Mouse (Mus musculus): Measurements from ENCODE around the gene Gpc6.

The Gpc6 gene

GRCm38 (mm10) chr14:116947939-116948591 lies 22.9 kb downstream of the Gpc6 start:
- DNase-seq (ENCODE audit: low spot score) = no peak

GRCm38 (mm10) chr14:116957154-116957553 lies 32.0 kb downstream of the Gpc6 start:
- no peak for DNase-seq (ENCODE audit: low spot score)

DNA sequence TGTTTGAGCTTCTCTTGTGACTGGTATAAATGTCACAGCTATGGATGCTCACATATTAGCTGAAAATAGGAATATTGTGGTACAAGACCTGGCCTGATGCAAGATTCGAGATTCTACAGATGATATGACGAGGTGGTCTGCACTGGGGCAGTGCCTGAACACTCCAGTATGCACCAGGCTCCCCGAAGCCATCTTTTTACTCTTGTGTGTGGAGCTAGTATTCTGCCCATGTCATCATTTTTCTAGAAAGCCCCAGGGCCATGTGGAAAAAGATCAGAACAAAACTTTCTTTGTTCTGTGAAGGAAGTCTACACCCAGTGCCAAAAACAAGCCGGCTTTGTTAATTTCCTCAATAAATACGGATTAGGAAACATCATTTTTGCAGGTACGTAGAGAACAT lies 39.7 kb downstream of the Gpc6 start:
- DNase-seq (ENCODE audit: low spot score) = no peak

DNA sequence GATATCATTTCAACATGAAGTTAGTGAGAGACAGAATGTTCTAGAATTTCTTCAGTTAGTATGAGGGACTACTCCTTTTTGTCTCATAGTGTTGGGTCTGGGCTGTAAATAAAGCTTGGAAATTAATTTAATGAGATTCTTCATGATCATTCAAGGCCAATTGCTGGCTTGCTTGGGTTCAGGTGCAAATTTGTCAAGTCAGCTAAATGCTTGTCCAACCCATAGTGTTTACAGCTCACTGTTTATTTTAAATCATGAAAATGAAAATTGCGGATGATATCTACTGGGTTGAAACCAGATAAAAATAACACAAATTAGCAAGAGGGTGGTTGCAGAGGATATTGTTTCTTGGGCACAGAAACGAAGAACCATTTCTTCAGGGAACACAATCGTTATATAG lies 49.6 kb downstream of the Gpc6 start:
- no peak for DNase-seq (ENCODE audit: low spot score)

DNA sequence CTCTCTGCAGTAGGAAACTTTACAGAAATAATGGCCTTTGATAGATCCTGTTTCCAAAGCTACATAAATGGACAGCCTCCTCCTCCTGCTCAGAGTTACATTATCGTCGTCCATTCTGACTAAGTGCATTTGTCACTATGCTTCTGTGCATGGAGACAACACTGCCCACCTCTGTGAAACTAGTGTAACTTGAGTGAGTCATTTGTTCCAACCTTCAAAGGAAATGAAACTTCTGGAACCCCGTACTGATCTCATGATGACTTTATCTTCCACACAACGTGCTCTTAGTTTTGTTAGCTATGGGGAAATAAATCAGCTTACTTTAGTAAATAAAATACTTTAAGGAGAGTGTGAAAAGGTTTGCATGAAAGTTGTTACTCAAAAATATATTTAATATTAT lies 50.1 kb downstream of the Gpc6 start:
- no peak for DNase-seq (ENCODE audit: low spot score)

DNA sequence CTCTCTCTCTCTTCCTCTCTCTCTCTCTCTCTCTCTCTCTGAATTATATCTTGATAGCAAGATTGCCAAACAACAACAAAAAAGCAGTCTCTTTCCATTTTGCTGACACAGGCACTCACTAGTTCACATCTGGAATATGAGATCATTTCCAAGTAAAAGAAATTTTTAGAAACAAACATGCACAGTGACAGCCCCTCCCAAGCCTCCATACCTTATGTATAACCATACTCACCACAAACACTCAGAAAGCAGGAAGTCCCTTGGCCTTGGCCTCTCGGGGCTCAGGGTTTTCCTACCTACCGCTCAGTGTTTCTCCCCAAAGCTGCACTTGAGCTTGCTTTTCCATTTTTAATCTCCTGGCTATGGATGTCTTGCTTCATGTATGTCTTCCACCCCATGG lies 52.1 kb downstream of the Gpc6 start:
- DNase-seq (ENCODE audit: low spot score) = no peak

- DNase-seq (ENCODE audit: low spot score) = no peak
These were observed 54.7 kb downstream of the Gpc6 start for GRCm38 (mm10) chr14:116979714-116980382.

- DNase-seq (ENCODE audit: low spot score) = no peak
These were observed 56.6 kb downstream of the Gpc6 start for GRCm38 (mm10) chr14:116981711-116982110.

DNA sequence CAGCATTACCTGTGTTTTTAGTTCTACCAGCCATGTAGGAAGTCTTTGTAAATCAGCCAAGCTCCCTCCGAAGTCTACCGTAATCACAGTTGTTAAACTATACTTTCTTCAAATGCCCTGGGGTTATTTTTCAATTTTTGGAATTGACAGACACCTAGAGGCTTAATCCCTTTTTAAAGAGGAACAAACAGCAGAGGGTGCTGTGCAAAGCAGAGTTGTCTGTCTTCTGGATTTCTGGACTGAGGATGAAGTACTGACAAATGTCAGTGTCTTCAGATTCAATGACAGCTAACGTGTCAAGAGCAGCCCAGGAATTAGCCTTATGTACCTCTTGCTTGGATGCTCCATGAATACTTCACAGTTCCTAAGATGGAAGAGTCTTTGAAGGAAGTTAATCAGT lies 62.2 kb downstream of the Gpc6 start:
- no peak for DNase-seq (ENCODE audit: low spot score)

GRCm38 (mm10) chr14:117000376-117000775 lies 75.3 kb downstream of the Gpc6 start:
- DNase-seq (ENCODE audit: low spot score) = no peak

DNA sequence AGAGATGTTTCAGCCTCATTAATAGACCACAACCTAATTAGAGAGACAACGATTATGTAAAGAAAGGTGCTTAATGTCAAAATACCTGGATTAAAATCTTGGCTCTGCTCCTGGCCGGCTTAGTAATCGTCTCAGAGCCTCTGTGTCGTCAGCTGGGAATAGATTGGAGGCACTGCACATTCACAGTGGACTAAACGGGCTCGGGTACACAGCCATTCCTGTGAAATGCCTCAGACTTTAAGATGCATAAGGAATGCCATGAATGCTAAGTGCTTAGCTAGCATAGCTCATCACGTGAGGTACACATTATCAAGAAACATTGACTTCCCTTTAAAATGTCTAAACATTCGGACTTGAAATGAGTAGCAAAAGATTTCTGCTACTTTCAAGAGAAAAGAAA lies 77.2 kb downstream of the Gpc6 start:
- DNase-seq (ENCODE audit: low spot score) = no peak

DNA sequence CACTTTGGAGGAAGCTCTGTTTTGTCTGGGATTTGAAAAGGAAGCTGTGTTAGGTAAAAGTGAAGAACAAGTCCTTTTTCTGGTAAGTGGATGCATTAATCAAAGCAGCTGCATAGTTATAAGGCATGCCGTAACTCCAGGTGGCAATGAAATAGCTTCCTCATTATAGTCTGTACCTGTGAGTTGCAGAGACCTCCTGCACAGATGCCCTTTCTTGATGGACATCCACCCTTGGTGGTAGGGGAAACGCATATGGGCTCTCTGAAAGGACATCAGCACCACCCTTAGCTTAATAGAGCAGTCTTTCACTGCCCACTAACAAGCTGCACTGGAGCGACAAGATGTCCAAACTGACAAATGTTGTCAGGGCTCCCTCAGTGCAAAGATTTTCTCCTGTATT lies 83.7 kb downstream of the Gpc6 start:
- DNase-seq (ENCODE audit: low spot score) = no peak

- no peak for DNase-seq (ENCODE audit: low spot score)
These were observed 87.9 kb downstream of the Gpc6 start for GRCm38 (mm10) chr14:117012969-117013368.

- DNase-seq (ENCODE audit: low spot score) = no peak
These were observed 88.5 kb downstream of the Gpc6 start for GRCm38 (mm10) chr14:117013554-117014117.

DNA sequence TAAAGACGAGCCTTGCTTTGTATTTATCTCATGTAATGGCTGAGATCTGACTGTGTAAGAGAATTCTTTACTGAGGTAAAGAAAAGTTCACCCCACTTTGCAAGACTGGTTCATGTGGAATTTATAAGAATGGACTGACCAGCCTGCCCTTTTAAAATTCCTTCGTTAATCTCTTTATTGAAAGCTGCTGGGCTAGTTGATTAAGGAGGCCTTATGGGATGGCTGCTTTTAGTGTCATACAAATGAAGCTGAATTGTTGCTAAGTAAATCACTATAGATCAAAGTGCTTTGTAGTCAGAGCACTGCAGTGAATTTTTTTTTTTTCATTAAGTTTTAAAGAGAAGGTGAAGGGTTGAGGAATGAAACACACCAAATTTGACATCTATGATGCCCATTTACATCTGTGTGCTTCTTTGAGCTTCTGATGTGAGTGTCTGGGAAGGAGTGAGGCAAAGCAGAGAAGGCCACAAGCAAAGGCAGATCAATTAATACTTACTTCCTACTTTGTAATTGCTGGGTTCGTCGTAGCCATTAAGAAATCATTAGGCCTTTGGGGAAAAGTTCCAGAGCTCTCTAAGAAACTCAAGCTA lies 90.3 kb downstream of the Gpc6 start:
- no peak for DNase-seq (ENCODE audit: low spot score)

DNA sequence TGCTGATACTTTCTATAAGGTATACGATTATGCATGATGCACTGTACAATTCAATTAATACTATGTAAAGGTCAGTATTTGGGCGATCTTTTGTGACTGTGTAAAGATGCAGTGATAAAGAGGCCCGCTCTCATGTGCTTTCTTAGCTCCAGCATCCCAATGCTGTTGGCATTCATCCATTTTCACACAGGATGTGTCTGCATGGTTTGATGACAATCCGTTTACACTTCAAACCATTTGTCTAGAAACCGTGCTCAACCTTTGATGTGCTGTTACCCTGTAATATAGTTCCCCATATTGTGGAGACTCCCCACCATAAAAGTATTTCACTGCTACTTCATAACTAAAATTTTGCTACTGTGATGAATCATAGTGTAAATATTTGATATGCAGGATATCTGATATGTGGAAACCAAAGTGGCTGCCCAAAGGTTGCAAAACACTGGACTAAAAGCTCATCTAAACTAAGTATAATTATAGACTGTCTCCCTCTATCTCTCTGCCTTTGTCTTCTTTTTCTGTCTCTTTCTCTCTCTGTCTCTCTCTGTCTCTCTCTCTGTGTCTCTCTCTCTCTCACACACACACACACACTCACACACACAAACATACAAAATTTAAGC lies 97.2 kb downstream of the Gpc6 start:
- no peak for DNase-seq (ENCODE audit: low spot score)

GRCm38 (mm10) chr14:117034146-117034545 lies 109.0 kb downstream of the Gpc6 start:
- DNase-seq (ENCODE audit: low spot score) = no peak

GRCm38 (mm10) chr14:117041017-117041416 lies 115.9 kb downstream of the Gpc6 start:
- no peak for DNase-seq (ENCODE audit: low spot score)

- no peak for DNase-seq (ENCODE audit: low spot score)
These were observed 123.8 kb downstream of the Gpc6 start for GRCm38 (mm10) chr14:117048951-117049350.

- no peak for DNase-seq (ENCODE audit: low spot score)
These were observed 125.8 kb downstream of the Gpc6 start for GRCm38 (mm10) chr14:117050877-117051276.

DNA sequence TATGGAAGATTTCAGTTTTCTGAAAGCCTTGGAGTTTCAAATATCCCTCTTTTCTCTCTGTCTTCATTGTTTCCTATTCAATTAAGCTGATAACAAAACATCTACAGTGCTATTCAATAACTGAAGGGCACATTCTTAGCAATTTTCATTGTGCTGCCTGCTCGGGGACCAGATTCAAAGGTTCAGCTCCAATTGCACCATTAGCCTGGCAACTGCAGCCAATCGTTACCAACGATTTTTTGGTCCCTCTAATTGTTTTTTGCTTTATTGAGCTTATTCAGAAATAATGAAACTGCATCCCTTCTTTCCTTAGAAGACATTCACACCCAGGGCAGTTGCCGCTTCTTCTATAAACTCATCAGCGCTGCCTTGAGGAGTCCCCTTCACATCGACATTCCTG lies 128.2 kb downstream of the Gpc6 start:
- no peak for DNase-seq (ENCODE audit: low spot score)

GRCm38 (mm10) chr14:117055134-117055533 lies 130.0 kb downstream of the Gpc6 start:
- DNase-seq (ENCODE audit: low spot score) = no peak

- no peak for DNase-seq (ENCODE audit: low spot score)
These were observed 136.0 kb downstream of the Gpc6 start for GRCm38 (mm10) chr14:117061078-117061477.

All from testis, postnatal 14 days (tissue).